Mouse (Mus musculus) testis, postnatal 14 days (tissue): ENCODE measurements around the gene Duoxa2.
"Not testable (repeated sequence)": the region's sequence is repeated elsewhere in the genome, so short reads cannot be mapped to it uniquely, and the experiment has no call there.

Experiments
- DNase-seq: peaks from one replicate; pipeline ENCODE4 v3.0.0; 2021; ENCODE audit warnings: low spot score

Duoxa2 gene

DNA sequence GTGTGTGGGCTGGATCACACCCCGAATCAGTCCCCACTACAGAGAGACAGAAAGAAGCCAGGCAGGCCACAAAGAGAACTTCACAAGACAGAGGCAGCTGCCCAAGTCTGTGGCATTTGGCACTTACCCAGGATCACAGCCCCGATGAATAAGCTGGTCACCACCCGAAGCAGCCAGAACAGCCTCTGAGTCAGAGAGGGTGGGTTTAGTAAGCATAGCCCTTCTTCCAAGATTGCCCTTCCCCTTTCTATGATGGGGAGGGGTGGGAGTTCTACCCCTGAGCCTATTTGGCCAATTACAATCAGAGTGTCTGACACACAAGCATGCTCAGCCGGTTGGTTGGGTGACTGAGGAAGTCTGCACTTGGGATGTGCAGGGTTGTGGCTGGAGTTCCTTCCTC is 7.5 kb downstream of the Duoxa2 start:
- no peak for DNase-seq

GRCm38 (mm10) chr2:122309647-122310046 is 10.9 kb downstream of the Duoxa2 start:
- DNase-seq: no peak

- no peak for DNase-seq
Observed at GRCm38 (mm10) chr2:122311561-122311960, 12.9 kb downstream of the Duoxa2 start.

GRCm38 (mm10) chr2:122312722-122313417 is 14.2 kb downstream of the Duoxa2 start:
- DNase-seq: peak; percentile 72

DNA sequence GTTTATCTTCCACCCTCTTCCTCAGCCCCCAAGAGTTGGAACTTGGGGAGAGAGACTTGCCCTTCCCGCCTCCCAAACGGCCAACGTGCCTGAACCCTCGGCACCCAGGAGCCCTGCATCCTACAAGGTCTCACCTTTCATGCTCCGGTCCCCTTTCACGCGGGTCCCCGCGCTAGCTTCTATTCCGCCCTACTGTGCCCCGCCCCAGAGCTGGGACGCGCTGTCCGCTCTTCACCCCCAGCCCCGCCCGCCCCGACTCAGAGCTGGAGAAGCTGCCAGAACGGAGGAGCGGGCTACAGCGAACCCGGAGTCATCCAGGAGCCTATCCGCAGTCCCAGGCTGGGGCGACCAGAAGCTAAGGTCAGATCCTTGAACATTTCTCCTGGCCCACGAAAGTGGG is 14.8 kb downstream of the Duoxa2 start, which contains the start of gene Duoxa1:
Gene Duoxa1 (minus strand): TSS at position 195 of the 400 bp plus-strand sequence.
- DNase-seq: no peak

GRCm38 (mm10) chr2:122315372-122315771 is 16.7 kb downstream of the Duoxa2 start, which contains the start of gene Duox1:
Gene Duox1 (plus strand): TSS chr2:122315672.
- no peak for DNase-seq

DNA sequence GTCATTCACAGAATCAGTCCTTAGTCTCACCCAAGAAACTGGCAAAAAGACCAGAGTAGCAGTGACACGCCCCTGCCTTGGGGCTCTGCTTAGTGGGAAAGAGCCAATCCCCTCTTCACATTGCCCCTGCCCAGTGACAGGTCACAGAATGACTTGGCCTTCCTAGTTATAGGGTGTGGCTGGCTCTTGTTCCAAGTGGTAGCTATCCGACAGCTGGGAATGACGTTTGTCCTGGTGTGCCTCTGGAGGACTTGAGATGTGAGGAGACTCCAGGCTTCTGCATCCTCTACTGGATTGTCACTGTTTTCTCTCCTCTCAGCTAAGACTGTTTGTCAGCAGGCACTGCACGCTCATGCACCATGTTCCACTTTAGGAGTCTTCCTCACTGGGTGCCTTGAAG is 18.7 kb downstream of the Duoxa2 start:
- no peak for DNase-seq

- no peak for DNase-seq
Observed at GRCm38 (mm10) chr2:122323960-122324359, 25.3 kb downstream of the Duoxa2 start.

DNA sequence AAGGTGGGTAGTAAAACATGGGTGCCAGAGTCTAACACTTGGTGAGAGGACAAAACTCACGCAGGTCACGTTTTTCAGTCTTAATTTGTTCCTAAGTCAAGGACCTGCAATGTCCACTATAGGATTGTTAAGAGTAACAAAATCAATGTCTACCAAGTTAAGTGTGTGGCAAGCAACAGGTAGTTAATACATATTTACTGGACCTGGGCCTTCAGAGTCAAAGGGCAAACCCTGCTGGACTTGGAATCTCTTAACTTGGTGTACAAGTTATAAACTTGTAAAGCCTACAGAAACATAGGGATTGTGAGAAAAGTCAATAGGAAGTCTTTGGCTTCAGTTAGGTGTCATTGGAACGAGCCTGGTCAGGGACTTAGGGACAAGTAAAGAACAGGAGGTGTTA is 25.9 kb downstream of the Duoxa2 start:
- DNase-seq: no peak

- no peak for DNase-seq
Observed at GRCm38 (mm10) chr2:122325361-122325760, 26.7 kb downstream of the Duoxa2 start.

GRCm38 (mm10) chr2:122327986-122328385 is 29.3 kb downstream of the Duoxa2 start:
- no peak for DNase-seq

- not testable (repeated sequence) for DNase-seq
Observed at GRCm38 (mm10) chr2:122330317-122330716, 31.6 kb downstream of the Duoxa2 start.

GRCm38 (mm10) chr2:122332222-122332621 is 33.5 kb downstream of the Duoxa2 start:
- DNase-seq: no peak

DNA sequence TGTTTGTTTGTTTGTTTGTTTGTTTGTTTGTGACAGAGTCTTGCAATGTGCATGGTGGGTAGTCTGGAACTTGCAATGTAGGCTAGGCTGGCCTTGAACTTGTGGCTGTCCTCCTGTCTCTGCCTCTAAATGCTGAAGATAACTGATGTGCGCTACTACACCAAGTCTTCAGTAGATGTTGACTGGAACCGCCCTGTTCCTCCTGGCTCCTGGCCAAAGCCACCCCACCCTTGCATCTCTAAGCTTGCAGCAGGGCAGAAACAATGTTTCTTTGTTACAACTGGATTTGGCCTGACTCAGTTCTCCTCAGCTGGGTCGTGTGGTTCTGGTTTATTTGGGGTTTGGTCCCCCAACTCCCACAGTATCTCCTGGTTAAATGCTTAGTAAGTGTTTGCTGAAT is 35.5 kb downstream of the Duoxa2 start:
- DNase-seq: peak; percentile 71

DNA sequence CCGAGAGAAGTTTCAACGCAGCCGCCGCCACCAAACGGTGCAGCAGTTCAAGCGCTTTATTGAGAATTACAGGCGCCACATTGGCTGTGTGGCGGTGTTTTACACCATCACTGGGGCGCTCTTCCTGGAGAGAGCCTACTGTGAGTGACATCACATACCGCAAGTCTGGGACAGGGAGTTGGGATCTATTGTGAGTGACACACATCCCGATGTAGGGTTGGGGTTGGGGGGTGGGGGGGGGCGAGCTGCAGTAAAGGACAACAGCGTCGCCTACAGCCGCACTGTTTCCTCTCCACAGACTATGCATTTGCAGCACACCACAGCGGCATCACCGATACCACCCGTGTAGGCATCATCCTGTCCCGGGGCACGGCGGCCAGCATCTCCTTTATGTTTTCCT is 38.6 kb downstream of the Duoxa2 start:
- DNase-seq: no peak

GRCm38 (mm10) chr2:122345106-122345893 is 46.6 kb downstream of the Duoxa2 start:
- no peak for DNase-seq

DNA sequence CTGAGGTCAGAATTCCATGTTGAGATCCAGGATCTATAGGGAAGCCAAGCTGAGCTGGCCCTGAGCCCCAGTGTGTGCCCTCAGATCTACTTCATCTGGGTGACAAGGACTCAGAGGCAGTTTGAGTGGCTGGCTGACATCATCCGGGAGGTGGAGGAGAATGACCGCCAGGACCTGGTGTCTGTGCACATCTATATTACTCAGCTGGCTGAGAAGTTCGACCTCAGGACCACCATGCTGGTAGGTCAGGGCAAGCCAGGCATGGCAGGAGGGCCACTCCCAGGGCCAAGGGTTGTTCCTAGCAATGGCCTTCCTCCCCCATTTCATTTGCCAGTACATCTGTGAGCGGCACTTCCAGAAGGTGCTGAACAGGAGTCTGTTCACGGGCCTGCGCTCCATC is 47.5 kb downstream of the Duoxa2 start:
- DNase-seq: not testable (repeated sequence)

DNA sequence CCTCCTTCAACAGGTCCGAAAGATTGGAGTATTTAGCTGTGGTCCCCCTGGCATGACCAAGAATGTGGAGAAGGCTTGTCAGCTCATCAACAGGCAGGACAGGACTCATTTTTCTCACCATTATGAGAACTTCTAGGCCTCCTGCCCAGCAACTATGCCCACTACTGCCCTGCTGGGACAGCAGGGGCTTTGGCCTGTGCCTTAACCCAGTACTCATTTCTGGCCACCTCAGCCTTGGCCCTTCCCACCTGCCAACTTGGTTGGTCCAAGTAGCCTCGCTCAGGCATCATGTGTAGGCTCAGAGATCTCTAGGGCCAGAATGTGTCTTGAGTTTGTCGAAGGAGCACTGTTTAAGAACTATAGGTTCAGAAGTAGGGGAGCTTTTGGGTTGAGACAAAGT is 48.6 kb downstream of the Duoxa2 start:
- no peak for DNase-seq

DNA sequence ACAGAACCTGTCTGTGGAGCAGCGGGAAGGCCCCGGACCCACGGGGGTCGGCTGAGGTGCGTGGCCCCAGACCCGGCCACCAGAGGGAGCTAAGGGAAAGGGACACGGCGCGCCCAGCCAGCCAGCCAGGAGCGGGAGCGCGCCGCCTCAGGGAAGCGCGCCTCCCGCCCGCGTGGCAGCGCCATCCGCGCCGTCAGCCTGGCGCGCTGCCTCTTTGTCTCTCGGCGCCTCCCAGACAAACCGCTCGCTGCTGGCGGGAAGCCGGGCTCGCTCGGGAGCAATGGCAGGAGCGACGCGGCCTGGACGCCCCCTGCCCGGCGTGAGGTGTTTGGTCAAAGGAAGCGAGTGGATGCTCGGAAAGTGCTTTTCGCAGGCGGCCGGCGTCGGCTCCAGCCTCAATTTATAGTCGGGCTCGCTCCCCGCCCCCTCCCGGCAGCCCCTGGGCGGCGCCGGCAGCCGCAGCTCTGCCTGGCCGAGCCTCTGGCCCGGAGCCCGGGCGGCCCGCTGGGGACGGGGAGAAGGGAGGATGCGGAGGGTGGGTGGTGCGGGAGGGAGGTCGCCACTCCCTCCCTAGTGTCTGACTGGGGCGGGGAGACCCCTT is 49.9 kb downstream of the Duoxa2 start:
- peak; percentile 82 for DNase-seq

DNA sequence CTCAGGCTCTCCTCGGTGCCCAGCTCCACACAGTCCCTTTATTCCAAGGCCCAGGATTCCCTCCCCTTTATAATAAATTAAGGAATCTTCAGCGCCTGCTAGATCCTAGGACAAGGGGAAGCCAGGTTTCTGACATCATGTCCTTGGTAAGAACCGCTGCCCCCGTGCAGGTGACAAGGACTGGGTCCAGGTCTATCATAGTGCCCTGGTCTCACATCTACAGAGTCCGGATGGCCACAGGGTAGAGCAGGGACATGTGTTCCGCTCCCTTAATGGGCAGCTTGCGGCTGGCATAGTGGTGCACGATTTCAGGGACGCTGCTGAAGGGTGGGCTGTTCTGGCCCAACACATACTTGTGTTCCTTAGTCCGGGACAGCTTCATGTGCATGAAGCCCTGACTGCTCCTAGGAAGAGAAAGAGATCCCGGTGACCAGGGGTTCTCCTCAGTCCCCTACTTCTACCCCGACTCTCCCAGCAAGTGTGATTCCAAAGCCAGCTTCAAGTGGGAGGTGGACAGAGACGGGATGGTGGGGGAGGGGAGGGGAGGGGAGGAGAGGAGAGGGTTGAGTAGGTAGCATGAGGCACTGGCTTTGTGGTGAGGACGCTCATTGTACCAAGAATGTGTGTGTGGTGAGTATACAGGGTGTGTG is 50.6 kb downstream of the Duoxa2 start:
- DNase-seq: peak; percentile 62

- no peak for DNase-seq
Observed at GRCm38 (mm10) chr2:122351156-122351930, 52.6 kb downstream of the Duoxa2 start.

- DNase-seq: no peak
Observed at GRCm38 (mm10) chr2:122351931-122352329, 53.2 kb downstream of the Duoxa2 start.
